Mouse (Mus musculus) E14TG2a.4 (cell line): ENCODE measurements at regions not wholly inside any gene's neighbourhood (a gene's known extent, or its start where the extent isn't known, plus 50 kb on each side); places are given as distances from the start of the nearest gene placed in this dataset.

Experiments
- CTCF ChIP-seq: conservative IDR thresholded peaks from 2 replicates; pipeline ENCODE4 v1.5.1; 2014; ENCODE audit warnings: low read length
- NANOG ChIP-seq: IDR thresholded peaks from 2 replicates; pipeline ENCODE4 v1.6.1; 2014; ENCODE audit warnings: borderline replicate concordance, low read length, mixed read lengths
- POU5F1 ChIP-seq: IDR thresholded peaks from 2 replicates; pipeline ENCODE4 v1.6.1; 2014; ENCODE audit warnings: low read length, borderline replicate concordance

DNA sequence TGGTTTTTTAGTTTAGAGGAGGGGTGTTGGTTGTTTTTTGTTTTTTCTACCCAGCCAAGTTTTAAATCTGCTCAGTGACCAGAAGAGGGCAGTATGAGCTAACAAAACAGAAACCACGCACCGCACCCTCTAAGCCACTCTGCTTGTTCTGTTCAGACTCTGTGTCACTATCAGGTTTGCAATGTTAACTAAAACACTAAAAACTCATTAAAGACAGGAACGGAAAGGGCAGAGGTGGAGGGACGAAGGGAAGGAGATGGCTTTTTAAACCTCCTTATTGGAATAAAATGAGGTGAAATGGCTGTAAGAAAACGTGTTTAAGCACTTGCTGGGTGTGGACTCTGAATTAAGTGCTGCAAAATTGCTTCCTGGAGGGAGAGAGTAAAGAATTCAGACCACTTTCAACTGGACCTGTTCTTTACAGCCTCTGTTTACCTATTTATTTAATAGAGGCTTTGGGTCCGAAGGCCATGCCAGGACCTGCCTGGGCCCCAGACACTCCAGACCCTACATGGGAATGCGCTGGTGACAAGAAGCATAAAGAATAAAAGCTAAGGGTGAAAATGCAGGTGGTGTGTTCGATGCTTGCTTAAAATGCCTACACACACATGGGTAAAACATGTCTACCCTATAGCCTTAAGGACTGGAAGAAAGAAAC, 116.1 kb upstream of the Olig3 start:
- TF ChIP-seq CTCF (peak; percentile 34), POU5F1 (no peak), NANOG (no peak)
